Mouse (Mus musculus) inflammation-experienced regulatory T-cells, adult 6 months (primary cell): Measurements from ENCODE around the gene Agbl2. TPM values are rescaled to one million over a fixed set of nuclear protein-coding genes. Genes with fewer than 3 reads are reported as not detected.
"Not testable (repeated sequence)": the region's sequence is repeated elsewhere in the genome, so short reads cannot be mapped to it uniquely, and the experiment has no call there.

Experiments
- ATAC-seq: one replicate; pipeline ENCODE4 v1.8.0; 2017
- polyA plus RNA-seq, 3 experiments: library from polyadenylated mRNA; unstranded; fragments of 100-300 nt; shearing (Covaris generic); gene quantifications; one replicate each; pipeline ENCODE4 v1.2.1; 2017

Gene Agbl2
- polyA plus RNA-seq, 3 experiments from 2014 or later, result not detected

- ATAC-seq, result no peak
Measured at GRCm38 (mm10) chr2:90816144-90816543, 33.6 kb downstream of the Agbl2 start.

DNA sequence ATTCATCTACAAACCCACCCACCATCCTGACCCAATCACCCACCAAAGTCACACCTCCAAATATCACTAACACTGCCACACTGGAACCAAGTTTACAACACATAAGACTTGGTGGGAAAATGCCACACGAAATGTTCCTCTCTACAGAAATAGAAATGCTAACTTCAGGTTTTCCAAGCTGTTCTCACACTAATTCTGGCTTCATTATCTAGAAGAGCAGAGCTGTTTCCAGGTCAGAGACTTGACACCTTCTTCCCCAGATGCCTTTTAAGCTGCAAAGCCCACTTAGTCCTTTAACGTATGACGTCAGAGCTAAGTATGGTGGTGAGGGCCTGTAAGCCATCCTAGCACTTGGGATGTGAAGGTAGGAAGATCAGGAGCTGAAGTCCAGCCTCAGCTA is 36.2 kb downstream of the Agbl2 start:
- no peak for ATAC-seq

- ATAC-seq, result no peak
Measured at GRCm38 (mm10) chr2:90820894-90821293, 38.4 kb downstream of the Agbl2 start.

- no peak for ATAC-seq
Measured at GRCm38 (mm10) chr2:90822978-90823377, 40.5 kb downstream of the Agbl2 start.

DNA sequence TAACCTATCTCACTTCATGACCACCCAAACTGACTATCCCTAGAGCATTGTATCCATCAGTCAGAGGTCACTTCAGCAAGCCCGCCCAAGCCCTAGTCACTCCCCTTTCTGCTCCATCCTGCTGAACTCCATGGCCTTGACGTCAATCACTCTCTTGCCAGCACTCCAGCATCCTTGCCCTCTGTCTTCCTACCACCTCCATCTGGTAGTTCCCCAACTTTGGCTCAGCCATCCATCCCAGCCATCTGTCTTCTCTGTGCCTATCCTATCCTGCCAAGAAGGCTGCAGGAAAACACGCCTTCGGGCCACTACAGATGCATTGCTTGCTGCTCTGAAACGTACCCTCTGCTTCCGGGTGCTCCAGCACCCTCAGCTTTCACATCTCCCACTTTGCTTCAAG is 41.3 kb downstream of the Agbl2 start:
- no peak for ATAC-seq

DNA sequence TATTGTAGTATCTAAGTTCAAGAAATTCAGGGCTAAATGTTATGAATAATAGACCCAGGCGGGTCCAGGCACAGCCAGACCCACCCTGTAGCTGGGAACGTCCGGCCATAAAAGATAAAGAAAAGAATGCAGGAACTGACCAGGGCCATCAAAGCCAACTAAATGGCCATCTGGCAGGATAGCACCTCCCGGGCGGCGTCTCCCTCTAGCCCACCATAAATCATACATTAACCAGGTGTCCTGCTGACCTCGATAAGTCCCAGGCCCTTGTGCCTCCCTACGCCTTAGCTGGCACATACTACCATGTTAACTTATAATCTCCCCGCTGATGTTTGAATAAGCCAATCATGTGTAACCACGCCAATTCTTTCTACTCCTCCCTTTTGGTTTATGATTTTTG is 42.0 kb downstream of the Agbl2 start:
- ATAC-seq, result not testable (repeated sequence)

DNA sequence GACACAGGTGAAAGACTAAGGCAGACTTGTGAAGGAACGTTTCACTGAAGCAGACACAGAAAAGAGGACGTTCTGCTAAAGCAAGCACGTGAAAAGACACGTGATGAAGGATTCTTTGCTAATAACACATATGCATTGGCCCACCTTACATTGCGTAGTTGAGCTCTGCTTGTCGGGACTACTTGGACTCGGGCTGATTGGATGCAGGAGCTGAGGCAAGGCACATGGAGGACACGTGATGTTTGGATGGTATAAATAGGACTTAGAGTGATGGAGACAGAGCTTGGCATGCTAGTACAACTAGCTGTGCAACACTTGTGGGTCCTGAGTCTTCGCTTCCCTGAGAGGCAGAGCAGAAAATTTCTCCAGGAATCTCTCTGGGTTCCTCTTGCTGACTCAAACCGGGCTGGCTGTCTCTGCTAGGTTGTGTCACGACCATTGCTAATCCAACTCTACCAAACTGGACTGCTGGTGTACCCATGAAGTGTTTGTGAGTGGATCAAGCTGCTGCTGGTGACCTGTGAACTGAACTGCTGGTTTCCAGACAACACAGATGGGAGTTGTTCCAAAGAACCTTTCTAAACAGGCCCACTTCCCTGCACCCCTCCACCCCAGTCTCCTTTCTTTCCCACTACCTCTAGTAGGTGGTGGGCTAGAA is 43.1 kb downstream of the Agbl2 start:
- no peak for ATAC-seq

GRCm38 (mm10) chr2:90828739-90829138 is 46.2 kb downstream of the Agbl2 start:
- no peak for ATAC-seq

DNA sequence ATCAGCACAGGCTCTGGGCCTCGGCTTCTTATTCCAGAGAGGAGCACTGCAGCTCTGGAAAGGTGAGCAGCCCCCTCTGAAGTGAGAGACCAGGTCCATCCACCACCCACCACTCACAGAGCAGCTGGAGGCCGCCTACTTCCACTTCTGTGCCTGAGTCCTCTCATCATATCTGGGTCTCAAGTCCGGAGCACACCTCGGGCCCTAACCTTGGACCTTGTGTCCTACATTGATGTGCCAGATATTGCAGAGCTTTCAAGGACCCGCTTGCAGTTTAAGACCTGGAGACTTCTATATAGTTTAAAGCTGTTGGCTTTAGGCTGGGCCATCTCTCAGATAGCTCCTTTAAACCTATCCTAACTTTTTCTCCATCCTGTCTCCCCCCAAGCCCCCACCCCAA is 51.0 kb downstream of the Agbl2 start:
- ATAC-seq, result no peak

GRCm38 (mm10) chr2:90838621-90839020 is 56.1 kb downstream of the Agbl2 start:
- no peak for ATAC-seq

DNA sequence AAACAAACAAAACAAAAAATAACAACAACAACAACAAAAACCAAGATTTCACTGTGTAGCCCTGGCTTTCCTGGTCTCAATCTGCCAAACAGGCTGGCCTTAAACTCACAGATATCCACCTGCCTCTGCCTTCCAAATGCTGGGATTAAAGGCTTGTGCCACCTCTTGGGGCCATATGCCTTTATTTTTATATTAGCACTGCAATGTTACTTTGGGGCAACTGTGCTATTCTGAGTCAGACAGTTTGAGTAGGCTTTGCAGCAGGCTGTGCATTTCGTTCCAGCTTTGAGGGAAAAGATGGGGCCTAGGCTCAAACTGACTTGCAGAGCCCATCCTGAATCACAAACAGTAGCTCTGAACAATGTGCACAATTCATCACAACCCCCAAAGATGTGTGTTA is 61.1 kb downstream of the Agbl2 start:
- no peak for ATAC-seq

DNA sequence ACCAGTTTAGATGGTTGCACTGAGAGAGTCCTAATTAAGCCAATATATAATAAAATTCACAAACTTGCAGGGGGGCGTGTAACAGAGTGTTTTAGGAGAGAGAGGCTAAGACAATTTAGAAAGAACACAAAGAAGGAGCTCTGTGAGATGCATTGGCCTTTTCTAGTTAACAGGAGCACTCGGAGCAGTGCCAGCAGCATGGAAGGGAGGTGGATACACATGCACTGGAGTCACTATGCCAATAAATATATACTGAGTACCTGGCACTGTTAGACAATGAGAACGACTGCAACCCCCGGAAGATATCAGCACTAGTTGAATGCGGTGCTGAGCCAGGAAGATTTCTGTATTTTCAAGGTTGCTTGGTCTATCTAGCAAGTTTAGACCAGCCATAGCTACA is 61.7 kb downstream of the Agbl2 start:
- ATAC-seq, result no peak

DNA sequence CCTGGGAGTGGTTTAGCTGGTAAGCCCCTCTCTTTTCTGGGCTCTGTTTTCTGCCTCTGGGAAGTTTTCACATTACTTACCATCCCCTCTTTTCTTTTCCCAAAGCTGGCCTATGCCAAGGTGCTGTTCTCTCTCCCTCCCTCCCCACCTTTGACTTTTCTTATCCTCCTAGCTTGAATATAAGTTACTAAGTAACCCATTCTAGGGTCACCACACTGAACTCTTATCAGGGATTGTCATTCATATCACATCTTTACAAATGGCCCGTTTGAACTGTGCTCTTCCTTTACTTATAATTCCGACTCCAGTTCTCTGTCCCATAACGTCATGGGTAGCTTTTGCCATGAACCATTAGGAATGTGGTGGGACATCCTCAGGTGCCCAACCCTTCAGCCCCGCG is 62.7 kb downstream of the Agbl2 start:
- ATAC-seq, result no peak

DNA sequence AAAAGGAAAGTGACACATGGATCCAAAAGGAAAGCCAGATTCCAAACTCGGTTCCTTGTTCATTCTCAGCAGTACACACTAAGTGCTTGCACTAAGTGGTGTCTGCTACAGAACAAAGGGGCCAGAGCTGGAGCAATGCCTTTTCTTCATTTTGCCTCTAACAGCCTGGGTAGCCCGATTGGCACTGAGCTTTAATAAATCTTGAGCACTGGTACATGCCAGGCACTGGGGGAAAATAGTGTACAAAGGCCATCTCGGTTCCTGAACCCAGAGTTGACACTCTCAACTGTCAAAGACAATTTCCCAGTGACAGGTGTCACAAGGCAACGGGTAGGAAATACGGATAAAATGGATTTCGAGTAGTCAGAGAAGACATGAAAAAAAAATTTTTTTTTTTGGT is 63.6 kb downstream of the Agbl2 start:
- no peak for ATAC-seq

DNA sequence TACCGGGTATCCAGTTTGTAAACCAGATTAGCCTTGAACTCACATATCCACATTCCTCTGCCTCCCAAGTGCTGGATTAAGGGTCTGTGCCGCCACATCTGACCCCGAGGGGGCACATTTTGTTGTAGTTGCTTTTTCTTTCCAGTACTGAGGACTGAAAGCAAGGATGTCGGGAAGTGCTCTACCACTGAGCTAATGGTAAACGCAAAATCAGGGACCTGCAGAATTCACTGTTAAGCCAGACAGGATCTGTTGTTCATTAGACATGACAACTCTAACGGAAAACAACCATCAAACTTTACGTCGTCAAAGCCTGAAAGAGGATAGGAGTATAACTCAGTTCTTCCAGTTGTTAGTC is 64.0 kb downstream of the Agbl2 start:
- ATAC-seq, result peak; percentile 69

- ATAC-seq, result peak; percentile 88
Measured at GRCm38 (mm10) chr2:90846955-90847680, 64.6 kb downstream of the Agbl2 start, which contains the start of gene Mtch2. TSS of gene Mtch2 (plus strand) at chr2:90847155.

DNA sequence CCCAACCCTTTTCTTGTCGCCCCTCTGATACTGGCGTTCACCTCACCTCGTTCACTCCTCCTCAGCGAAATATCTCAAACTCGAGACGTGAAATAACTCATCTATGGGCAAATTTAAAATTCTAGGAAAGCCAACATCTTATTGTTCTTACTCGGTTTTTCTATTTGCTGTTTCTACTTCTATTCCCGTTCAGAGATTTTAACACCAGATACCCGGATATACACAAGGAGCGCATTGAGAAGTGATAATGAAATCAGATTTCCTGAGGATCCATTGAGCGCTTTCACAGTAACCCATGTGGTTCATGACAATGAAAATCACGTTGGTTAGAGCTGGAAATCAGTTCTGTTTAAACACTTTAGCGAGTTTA is 65.1 kb downstream of the Agbl2 start:
- no peak for ATAC-seq

DNA sequence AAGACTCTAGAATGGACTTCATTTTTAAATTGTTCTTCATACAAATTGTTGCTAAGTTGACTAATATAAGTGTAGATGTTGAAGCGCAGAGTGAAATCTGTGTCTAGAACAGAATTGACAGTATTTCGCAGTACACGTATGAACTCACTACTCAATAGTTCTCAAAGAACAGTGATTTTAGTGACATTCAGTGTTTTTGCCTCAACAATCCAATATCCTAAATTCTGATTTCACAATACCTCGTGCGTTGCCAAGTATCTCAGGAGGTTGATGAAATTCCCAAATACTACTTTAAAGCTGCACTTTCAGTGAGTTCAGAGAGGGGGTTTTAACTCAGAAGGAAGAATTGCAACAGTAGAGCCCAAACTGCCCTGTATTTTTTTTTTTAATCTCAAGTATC is 65.8 kb downstream of the Agbl2 start:
- ATAC-seq, result no peak

DNA sequence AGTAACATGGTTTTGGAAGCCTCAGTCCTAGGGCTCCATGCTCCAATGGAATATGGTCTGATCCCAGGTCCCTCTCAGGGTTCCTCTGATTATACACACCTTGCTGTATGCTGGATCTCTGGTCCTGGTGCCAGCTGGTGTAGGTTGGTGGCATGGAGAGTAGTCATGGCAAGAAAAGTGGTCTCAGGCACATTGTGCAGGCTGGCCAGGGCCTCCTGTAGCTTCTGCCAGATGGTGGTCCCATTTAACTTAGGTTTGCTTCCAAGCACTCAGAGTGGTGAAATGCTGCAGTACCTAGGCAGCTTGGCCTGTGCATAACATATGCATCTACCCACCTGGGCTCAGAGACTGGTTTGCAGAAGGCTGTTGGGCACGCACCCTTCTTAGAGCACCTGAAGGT is 67.9 kb downstream of the Agbl2 start:
- ATAC-seq, result no peak

- no peak for ATAC-seq
Measured at GRCm38 (mm10) chr2:90861486-90861885, 79.0 kb downstream of the Agbl2 start.

GRCm38 (mm10) chr2:90864184-90864583 is 81.7 kb downstream of the Agbl2 start:
- ATAC-seq, result no peak

- ATAC-seq, result peak; percentile 72
Measured at GRCm38 (mm10) chr2:90866524-90866923, 84.0 kb downstream of the Agbl2 start.

DNA sequence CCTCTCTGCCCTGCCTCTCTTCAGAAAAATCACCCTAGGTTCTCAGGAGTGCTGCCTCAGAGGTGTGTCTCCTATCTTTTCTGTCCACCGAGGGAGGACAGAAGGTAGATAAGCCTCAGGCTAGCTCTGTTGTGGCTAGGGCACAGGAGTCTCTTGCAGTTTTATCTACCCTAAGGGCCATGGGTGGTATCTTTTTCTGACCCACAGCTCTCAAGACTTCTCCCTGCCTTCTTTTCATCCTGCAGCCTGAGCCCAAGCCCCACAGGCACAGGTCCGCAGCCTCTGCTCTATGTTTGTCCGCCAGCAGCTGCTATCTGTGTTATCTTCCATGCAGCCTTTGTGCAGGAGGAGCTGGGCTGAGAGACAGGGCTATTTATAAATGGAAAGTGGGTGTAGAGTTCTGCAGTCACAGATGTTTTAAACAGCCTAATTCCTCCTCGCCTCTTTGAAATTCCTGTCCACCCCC is 87.6 kb downstream of the Agbl2 start:
- no peak for ATAC-seq

DNA sequence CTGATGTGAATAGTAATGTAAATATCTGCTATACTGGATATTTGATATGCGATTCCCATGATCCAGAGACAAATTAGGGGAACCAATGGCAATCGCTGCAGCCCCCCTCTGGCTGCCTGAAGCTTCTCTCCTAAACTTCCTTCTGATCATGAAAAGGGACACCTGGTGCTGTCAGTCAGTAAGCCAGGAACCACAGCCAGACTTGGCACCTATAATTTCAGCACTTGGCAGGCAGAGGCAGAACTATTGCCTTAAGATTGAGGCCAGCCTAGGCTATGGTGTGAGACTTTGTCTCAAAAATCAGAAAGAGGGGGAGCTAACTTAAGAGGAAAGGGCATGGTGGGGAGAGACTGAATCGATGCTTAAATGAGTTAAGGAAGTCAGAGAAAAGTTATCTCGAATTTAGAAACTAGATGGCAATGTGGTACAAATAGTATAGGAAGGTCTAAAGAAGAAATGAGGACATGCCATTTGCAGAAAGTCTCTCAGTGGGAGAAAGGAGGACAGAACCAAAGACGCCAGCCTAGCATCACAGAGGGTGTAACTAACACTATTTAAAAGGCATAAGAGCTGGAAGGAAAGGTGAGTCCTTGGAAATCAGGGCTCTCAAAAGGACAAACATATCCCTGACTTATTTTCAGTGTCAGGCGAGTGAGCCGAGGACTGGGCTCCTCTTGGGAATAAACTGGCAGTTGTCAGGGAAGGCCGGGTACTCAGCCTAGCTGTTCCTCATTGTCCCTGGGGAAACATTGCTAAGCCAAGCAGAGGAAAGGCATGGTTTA is 88.8 kb downstream of the Agbl2 start:
- no peak for ATAC-seq
